Mouse (Mus musculus) thymus, adult 2 months (tissue): ENCODE results near the gene Nectin3.

ENCODE experiments used
- CTCF ChIP-seq: fragments of 200-500 bp; IDR thresholded peaks from 2 replicates; pipeline ENCODE4 v1.5.1; 2012; ENCODE audit warnings: mild to moderate bottlenecking, control low read depth, low read length, moderate library complexity, borderline replicate concordance; ENCODE audit not compliant: control insufficient read depth, poor library complexity, insufficient read depth; ENCODE audit errors: extremely low read depth
- POLR2A ChIP-seq: fragments of 200-500 bp; IDR thresholded peaks from 2 replicates; pipeline ENCODE4 v1.6.1; 2012; ENCODE audit warnings: mild to moderate bottlenecking, low read length, control low read depth, moderate library complexity; ENCODE audit not compliant: control insufficient read depth, poor library complexity, insufficient read depth; ENCODE audit errors: extremely low read depth

DNA sequence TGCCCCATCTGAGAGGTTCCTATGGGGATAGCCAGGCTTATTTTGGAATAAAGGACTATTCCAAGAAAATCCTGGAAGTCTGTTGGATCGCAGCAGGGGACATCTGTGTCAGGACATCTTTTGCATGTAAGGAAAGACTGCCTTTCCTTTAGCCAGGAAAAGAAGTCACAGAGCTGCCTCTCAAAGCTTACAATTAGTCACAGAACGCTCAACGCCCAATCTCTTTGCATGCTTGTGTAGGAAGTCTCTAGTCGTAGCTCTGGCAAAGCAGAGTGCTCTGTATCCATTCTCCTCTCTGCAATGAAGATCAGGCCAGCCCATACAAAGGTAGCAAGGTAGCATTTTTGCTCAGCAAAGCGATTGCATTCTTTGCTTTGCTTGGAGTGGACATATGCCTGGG is 114.0 kb downstream of the Nectin3 start:
- TF ChIP-seq CTCF: no peak
- no peak for TF ChIP-seq POLR2A
